Mouse (Mus musculus) stomach, embryonic 15.5 days (tissue): ENCODE measurements around the gene Pcsk4. TPM values are rescaled to one million over a fixed set of nuclear protein-coding genes. Genes with fewer than 3 reads are reported as not detected.
A peak's percentile ranks its signal among the peaks of the same experiment; 100 is the strongest.

Experiments
- ATAC-seq: fragments of 200-750 bp; cut with Nextera tagmentation; 2 replicates; pipeline ENCODE4 v1.8.0; 2017; ENCODE audit warnings: low read depth, moderate number of reproducible peaks, moderate TSS enrichment; ENCODE audit not compliant: insufficient read depth, low FRiP score
- H3K27ac ChIP-seq: fragments of 300-500 bp; sonication (generic); 2 replicates; pipeline ENCODE4 v1.5.1; 2015; ENCODE audit warnings: mild to moderate bottlenecking, inconsistent platforms
- H3K27me3 ChIP-seq: fragments of 300-500 bp; sonication (generic); replicated peaks from 2 replicates; pipeline ENCODE4 v1.6.1; 2015; ENCODE audit warnings: inconsistent platforms
- H3K36me3 ChIP-seq: fragments of 300-500 bp; sonication (generic); 2 replicates; pipeline ENCODE4 v1.6.1; 2015; ENCODE audit warnings: inconsistent platforms
- H3K4me1 ChIP-seq: fragments of 300-500 bp; sonication (generic); 2 replicates; pipeline ENCODE4 v1.6.1; 2015; ENCODE audit warnings: inconsistent platforms
- H3K4me2 ChIP-seq: fragments of 300-500 bp; sonication (generic); 2 replicates; pipeline ENCODE4 v1.6.1; 2015; ENCODE audit warnings: mild to moderate bottlenecking, inconsistent platforms
- H3K4me3 ChIP-seq: fragments of 300-500 bp; sonication (generic); replicated peaks from 2 replicates; pipeline ENCODE4 v1.5.1; 2015; ENCODE audit warnings: inconsistent platforms
- H3K9ac ChIP-seq: fragments of 300-500 bp; sonication (generic); 2 replicates; pipeline ENCODE4 v1.6.1; 2015; ENCODE audit warnings: inconsistent platforms
- H3K9me3 ChIP-seq: fragments of 300-500 bp; sonication (generic); 2 replicates; pipeline ENCODE4 v1.6.1; 2016; ENCODE audit warnings: inconsistent platforms
- WGBS: fragments of 180-500 bp; shearing (Covaris S2); methylation state at CpG from one replicate; pipeline ENCODE4 v1.1.7; 2015; 5-methylcytosine and 5-hydroxymethylcytosine counted together
- polyA plus RNA-seq: library from polyadenylated mRNA; unstranded; fragments of >200 nt; fragmentation: Nextera tagmentation; extraction: Ambion mirVana; gene quantifications from 2 replicates; pipeline ENCODE4 v1.2.1, GENCODE M21; 2015

Pcsk4 gene
- polyA plus RNA-seq, result 4.8 and 5.4 TPM in 2 replicates

DNA sequence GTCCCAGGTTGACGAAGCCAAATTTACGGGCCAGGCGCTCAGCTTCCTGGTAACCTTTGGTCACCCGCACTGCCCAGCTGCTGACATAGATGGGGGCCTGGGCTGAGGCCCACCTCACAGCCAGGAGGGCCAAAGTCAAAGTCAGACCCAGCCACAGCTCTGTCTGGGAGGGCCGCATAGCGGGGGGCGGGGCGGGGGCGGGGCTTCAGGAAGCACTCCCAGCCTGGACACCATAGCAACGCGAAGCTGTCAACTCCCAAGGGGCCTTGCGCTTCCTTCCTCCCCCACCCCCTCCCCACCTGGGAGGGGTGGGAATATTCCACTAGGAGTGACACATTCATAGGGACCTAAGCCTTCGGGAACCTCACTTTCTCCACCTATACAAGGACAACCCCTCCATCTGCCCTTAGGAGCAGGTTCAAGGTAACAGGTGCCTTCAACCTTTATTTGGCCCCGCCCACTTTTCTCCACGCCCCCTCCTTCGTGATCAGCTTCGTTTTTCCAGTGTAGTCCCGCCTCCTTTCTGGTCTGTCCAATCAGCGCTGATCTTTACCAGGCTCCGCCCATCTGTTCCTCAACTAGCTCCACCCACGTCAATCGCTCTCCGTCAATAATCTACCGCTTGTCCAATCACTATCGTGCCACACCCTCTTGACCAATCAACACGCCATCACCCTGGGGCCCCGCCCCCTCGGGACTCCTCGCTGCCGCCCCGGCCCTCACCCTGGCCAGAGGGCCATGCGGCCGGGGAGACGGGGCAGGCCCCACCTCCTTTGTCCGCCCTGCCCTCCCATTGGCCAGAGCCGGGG, at the start of gene Pcsk4, which contains the start of gene Reep6:
Gene Pcsk4 (minus strand): TSS at position 226 of the 809 bp plus-strand sequence.
Gene Reep6 (plus strand): TSS at position 681 of the 809 bp plus-strand sequence.
- H3K9me3 ChIP-seq, result no peaks in the 10 kb centered on the region
- H3K27me3 ChIP-seq, result no peaks in the 10 kb centered on the region
- 3% methylated on average over 36 of the region's 36 CpGs for WGBS
- H3K27ac ChIP-seq, result peak within 1 kb of the TSS; percentile 78
- peak within 1 kb of the TSS; percentile 50 for H3K4me3 ChIP-seq
- peaks cover 37% of the 10 kb centered on the region for H3K4me1 ChIP-seq
- peak; percentile 93 for ATAC-seq
- H3K9ac ChIP-seq, result peak within 1 kb of the TSS; percentile 43; the same call in 1 of the 2 replicates
- no peaks in the 10 kb centered on the region for H3K36me3 ChIP-seq
- H3K4me2 ChIP-seq, result peak within 1 kb of the TSS; percentile 97

DNA sequence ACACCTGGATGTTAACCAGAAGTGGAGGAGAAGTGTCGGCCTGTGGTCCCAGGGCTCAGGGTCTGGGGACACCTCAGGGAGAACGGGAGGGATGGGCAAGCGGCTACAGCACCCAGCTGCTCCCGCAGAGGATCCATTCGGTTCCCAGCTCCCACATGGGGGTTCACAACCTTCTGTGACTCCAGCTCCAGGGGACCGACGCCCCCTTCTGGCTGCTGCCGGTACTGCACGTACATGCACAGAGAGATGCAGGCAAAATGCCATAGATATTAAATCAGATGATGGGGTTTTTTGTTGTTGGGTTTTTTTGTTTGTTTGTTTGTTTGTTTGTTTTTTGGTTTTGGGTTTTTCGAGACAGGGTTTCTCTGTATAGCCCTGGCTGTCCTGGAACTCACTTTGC, 48.4 kb upstream of the Pcsk4 start:
- Histone ChIP-seq H3K9me3 (no peaks in the 10 kb centered on the region), H3K4me1 (no peaks in the 10 kb centered on the region), H3K27me3 (no peaks in the 10 kb centered on the region), H3K9ac (no peak overlapping the region), H3K4me2 (no peak overlapping the region), H3K36me3 (peaks cover 26% of the 10 kb centered on the region), H3K4me3 (no peak overlapping the region), H3K27ac (no peak overlapping the region)
- 45% methylated on average over 10 of the region's 10 CpGs for WGBS
- no peak for ATAC-seq

DNA sequence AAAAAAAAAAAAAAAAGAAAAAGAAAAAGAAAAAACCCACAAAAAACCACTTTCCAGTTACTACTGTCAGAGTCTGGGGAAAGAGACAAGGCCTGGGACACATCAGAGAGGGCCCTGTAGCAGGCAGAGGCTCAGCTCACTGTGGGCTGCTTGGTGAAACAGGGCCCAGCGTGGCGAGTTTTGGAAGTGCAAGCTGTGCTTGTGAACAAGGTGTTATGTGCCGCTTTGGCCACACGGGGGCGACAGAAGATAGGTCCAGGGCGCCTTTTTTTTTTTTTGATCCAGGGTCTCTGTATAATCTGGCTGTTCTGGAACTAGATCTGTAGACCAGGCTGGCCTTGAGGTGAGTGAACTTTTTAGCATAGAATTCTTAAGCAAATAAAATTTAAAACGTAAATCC, 46.9 kb upstream of the Pcsk4 start:
- Histone ChIP-seq H3K4me3 (no peak overlapping the region), H3K27ac (no peak overlapping the region), H3K27me3 (no peaks in the 10 kb centered on the region), H3K4me2 (no peak overlapping the region), H3K9ac (no peak overlapping the region), H3K36me3 (peaks cover 11% of the 10 kb centered on the region), H3K9me3 (no peaks in the 10 kb centered on the region), H3K4me1 (no peaks in the 10 kb centered on the region)
- ATAC-seq, result no peak
- WGBS, result 5% methylated on average over 7 of the region's 7 CpGs

DNA sequence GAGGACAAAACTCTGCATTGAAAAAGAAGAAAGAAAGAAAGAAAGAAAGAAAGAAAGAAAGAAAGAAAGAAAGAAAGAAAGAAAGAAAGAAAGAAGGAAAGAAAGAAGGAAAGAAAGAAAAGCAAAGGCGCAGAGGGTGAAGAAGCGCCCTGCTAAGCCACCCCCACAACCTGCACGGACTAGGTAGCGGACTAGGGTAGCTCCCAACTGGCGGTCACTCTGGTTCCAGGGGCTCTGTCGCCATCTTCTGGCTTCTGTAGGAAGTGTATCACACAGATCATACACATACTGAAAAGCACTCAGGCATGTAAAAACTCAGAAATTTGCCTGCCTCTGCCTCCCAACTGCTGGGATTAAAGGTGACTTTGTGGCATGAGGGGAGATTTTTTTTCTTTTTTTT, 44.8 kb upstream of the Pcsk4 start:
- no peaks in the 10 kb centered on the region for H3K9me3 ChIP-seq
- H3K4me2 ChIP-seq, result no peak overlapping the region
- no peaks in the 10 kb centered on the region for H3K27me3 ChIP-seq
- no peak overlapping the region for H3K27ac ChIP-seq
- H3K4me1 ChIP-seq, result no peaks in the 10 kb centered on the region
- H3K9ac ChIP-seq, result no peak overlapping the region
- no peak overlapping the region for H3K4me3 ChIP-seq
- WGBS, result 24% methylated on average over 6 of the region's 6 CpGs
- no peak for ATAC-seq
- H3K36me3 ChIP-seq, result no peaks in the 10 kb centered on the region

DNA sequence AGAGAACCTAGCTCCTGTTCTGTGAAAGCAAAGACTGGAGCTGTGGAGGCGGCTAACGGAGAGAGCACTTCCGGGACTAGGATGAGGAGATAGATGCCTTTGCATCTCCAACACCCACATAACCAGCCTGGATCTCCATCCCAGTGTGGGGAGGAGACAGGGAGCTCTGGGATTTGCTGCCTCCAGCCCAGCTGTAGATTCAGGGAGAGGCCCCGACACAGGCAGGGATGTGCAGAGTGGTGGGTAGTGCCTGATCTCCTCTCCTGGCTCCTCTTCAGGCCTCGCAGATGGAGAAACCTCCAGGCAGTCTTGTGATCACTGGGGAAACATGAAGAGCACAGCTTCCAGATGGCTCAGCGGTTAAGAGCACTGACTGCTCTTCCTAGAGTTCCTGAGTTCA, 43.4 kb upstream of the Pcsk4 start:
- Histone ChIP-seq H3K4me3 (no peak overlapping the region), H3K9ac (no peak overlapping the region), H3K36me3 (no peaks in the 10 kb centered on the region), H3K27ac (no peak overlapping the region), H3K4me2 (no peak overlapping the region), H3K4me1 (no peaks in the 10 kb centered on the region), H3K27me3 (no peaks in the 10 kb centered on the region), H3K9me3 (no peaks in the 10 kb centered on the region)
- no peak for ATAC-seq
- 82% methylated on average over 6 of the region's 6 CpGs for WGBS

DNA sequence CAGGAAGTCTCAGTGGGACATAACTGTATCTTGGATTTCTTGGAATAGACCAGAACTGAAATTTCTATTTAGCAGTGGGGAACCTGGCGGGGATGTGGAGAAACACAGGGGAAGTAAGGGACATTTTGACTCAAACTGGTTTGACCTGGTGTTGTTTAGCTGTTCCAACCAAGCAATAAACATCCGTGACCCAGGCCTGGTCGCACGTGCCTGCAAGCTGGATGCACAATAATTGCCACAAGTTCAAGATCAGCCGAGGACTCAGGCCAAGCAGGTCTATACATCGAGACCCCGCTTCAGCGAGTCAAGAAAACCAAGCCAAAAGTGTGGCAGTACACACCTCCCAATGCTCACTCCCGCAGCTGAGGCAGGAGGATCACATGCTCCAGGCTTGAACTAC, 42.7 kb upstream of the Pcsk4 start:
- Histone ChIP-seq H3K27ac (no peak overlapping the region), H3K4me1 (no peaks in the 10 kb centered on the region), H3K9ac (no peak overlapping the region), H3K4me2 (peak overlapping the region; percentile 28), H3K9me3 (no peaks in the 10 kb centered on the region), H3K4me3 (no peak overlapping the region), H3K36me3 (no peaks in the 10 kb centered on the region), H3K27me3 (no peaks in the 10 kb centered on the region)
- no peak for ATAC-seq
- 49% methylated on average over 9 of the region's 9 CpGs for WGBS

DNA sequence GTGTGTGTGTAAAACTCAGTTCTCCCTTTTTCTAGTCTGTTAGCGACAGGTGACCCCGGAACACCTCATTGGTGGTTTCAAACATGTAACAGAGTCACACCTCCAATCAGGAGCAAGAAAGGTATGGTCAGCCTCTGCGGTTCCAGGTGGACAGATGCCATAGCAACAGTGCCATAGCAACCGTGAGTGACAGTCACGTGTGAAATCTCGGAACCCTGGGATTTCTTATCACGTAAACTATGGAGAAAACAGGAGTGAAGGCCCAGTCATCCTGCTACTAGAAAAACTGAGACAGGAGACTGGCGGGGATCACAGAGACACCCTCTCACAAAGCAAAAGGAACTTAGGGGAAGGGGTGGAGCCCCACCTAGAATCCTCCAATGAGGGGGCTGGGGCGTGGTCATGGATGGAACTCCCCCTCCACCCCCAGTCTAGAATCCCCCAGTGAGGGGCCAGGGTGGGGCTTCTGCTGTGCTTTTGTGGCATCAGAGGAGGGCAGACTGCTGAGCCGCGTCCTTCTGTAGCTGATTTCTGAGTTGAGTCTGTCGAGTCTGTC, 42.2 kb upstream of the Pcsk4 start:
- WGBS, result 4% methylated on average over 12 of the region's 12 CpGs
- H3K4me3 ChIP-seq, result peak overlapping the region; percentile 17; the same call in 1 of the 2 replicates
- peak; percentile 44 for ATAC-seq

GRCm38 (mm10) chr10:80369995-80370747, 40.9 kb upstream of the Pcsk4 start:
- no peak overlapping the region for H3K4me2 ChIP-seq
- no peaks in the 10 kb centered on the region for H3K4me1 ChIP-seq
- ATAC-seq, result no peak
- H3K4me3 ChIP-seq, result no peak overlapping the region
- no peak overlapping the region for H3K27ac ChIP-seq
- no peak overlapping the region for H3K9ac ChIP-seq
- no peaks in the 10 kb centered on the region for H3K36me3 ChIP-seq
- 76% methylated on average over 21 of the region's 21 CpGs for WGBS
- no peaks in the 10 kb centered on the region for H3K27me3 ChIP-seq
- H3K9me3 ChIP-seq, result no peaks in the 10 kb centered on the region

More for the DNA sequence above, 42.2 kb upstream of the Pcsk4 start:
- Histone ChIP-seq H3K9ac (no peak overlapping the region), H3K4me2 (peak overlapping the region; percentile 28), H3K27me3 (no peaks in the 10 kb centered on the region), H3K9me3 (no peaks in the 10 kb centered on the region), H3K27ac (no peak overlapping the region), H3K36me3 (no peaks in the 10 kb centered on the region), H3K4me1 (no peaks in the 10 kb centered on the region)

- WGBS, result 81% methylated on average over 6 of the region's 6 CpGs
- ATAC-seq, result no peak
- H3K4me3 ChIP-seq, result no peak overlapping the region
- H3K27me3 ChIP-seq, result no peaks in the 10 kb centered on the region
- H3K4me1 ChIP-seq, result no peaks in the 10 kb centered on the region
- H3K9ac ChIP-seq, result no peak overlapping the region
- H3K4me2 ChIP-seq, result no peak overlapping the region
- H3K36me3 ChIP-seq, result no peaks in the 10 kb centered on the region
- H3K27ac ChIP-seq, result no peak overlapping the region
- no peaks in the 10 kb centered on the region for H3K9me3 ChIP-seq
Measured at GRCm38 (mm10) chr10:80368392-80368791, 39.1 kb upstream of the Pcsk4 start.

DNA sequence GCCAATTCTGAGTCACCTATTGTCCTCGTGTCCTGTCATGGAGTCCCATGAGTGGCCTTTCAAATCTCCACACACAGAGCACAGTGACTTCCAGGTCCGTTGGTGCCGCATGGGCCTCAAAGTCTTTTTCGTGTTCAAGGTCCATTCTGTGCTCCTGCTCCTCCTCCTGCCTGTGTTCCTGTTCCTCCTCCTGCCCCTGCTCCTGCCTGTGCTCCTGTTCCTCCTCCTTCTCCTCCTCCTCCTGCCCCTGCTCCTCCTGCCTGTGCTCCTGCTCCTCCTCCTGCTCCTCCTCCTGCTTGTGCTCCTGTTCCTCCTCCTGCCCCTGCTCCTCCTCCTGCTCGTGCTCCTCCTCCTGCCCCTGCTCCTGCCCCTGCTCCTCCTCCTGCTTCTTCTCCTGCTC, 38.7 kb upstream of the Pcsk4 start:
- WGBS, result 48% methylated on average over 5 of the region's 5 CpGs
- Histone ChIP-seq H3K9me3 (no peaks in the 10 kb centered on the region), H3K4me1 (no peaks in the 10 kb centered on the region), H3K27me3 (no peaks in the 10 kb centered on the region), H3K36me3 (no peaks in the 10 kb centered on the region), H3K9ac (no peak overlapping the region), H3K27ac (no peak overlapping the region), H3K4me2 (no peak overlapping the region), H3K4me3 (no peak overlapping the region)
- no peak for ATAC-seq

DNA sequence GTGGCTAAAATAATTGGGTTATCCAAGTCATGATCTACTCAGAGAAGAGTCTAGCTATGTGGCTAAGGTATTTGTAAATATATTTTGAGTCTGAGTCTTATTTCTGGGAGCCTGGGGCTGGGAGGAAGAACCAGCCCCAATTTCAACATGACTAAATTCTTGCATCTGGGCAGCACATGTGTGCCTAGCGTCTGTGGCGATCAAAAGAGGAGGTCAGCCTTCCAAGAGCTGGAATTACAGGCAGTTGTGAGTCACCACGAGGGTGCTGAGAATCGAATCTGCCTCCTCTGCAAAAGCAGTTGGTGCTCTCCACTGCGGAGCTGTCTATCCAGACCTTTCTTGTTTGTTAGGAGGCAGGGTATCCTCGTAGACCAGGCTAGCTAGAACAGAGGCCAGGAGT, 36.4 kb upstream of the Pcsk4 start:
- Histone ChIP-seq H3K9me3 (no peaks in the 10 kb centered on the region), H3K4me2 (no peak overlapping the region)

DNA sequence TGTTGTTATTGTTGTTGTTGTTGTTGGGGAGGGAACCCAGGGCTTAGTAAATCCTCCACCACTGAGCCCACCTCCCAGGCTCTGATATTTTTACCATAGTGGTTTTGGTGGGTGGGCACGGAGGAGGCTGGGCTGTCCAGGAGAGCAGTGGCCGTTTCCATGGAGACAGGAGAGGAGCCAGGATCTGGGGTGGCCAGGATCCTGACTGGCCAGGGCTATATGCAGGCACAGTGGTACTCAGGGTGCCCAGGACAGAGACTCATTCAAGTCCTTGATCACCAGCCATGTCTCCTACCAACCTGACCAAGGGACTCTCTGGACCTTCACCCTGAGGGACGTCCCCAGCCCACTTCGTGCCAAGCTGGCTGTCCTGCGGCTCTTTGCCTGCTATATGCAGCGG, 34.4 kb upstream of the Pcsk4 start:
- H3K4me1 ChIP-seq, result no peaks in the 10 kb centered on the region
- no peaks in the 10 kb centered on the region for H3K9me3 ChIP-seq
- WGBS, result 46% methylated on average over 6 of the region's 6 CpGs
- no peaks in the 10 kb centered on the region for H3K36me3 ChIP-seq
- H3K9ac ChIP-seq, result no peak overlapping the region
- no peak overlapping the region for H3K27ac ChIP-seq
- no peak for ATAC-seq
- no peak overlapping the region for H3K4me3 ChIP-seq
- H3K4me2 ChIP-seq, result no peak overlapping the region
- H3K27me3 ChIP-seq, result peaks cover 15% of the 10 kb centered on the region

More for the DNA sequence above, 36.4 kb upstream of the Pcsk4 start:
- Histone ChIP-seq H3K9ac (no peak overlapping the region), H3K36me3 (no peaks in the 10 kb centered on the region), H3K4me1 (no peaks in the 10 kb centered on the region), H3K27ac (no peak overlapping the region), H3K27me3 (0 out of 2 replicates have a peak, but pooled peaks cover 3% of the 10 kb centered on the region), H3K4me3 (no peak overlapping the region)
- 69% methylated on average over 6 of the region's 6 CpGs for WGBS
- no peak for ATAC-seq
